Mouse (Mus musculus) heart, embryonic 15.5 days (tissue): ENCODE measurements around the gene Stx6. TPM values are rescaled to one million over a fixed set of nuclear protein-coding genes. Genes with fewer than 3 reads are reported as not detected.

Source experiments
- ATAC-seq: fragments of 200-750 bp; cut with Nextera tagmentation; replicated peaks from 2 replicates; pipeline ENCODE4 v1.8.0; 2017; ENCODE audit warnings: low read depth, moderate TSS enrichment; ENCODE audit not compliant: insufficient number of reproducible peaks, insufficient read depth, low FRiP score
- H3K27ac ChIP-seq: fragments of 300-500 bp; sonication (generic); 2 replicates; pipeline ENCODE4 v1.5.1; 2015; ENCODE audit warnings: mild to moderate bottlenecking, inconsistent platforms
- H3K27me3 ChIP-seq: fragments of 300-500 bp; sonication (generic); 2 replicates; pipeline ENCODE4 v1.6.1; 2015; ENCODE audit warnings: inconsistent platforms
- H3K36me3 ChIP-seq: fragments of 300-500 bp; sonication (generic); 2 replicates; pipeline ENCODE4 v1.6.1; 2015; ENCODE audit warnings: mild to moderate bottlenecking, inconsistent platforms
- H3K4me1 ChIP-seq: fragments of 300-500 bp; sonication (generic); replicated peaks from 2 replicates; pipeline ENCODE4 v1.6.1; 2015; ENCODE audit warnings: inconsistent platforms
- H3K4me2 ChIP-seq: fragments of 300-500 bp; sonication (generic); 2 replicates; pipeline ENCODE4 v1.6.1; 2015; ENCODE audit warnings: inconsistent platforms, mild to moderate bottlenecking, moderate library complexity
- H3K4me3 ChIP-seq: fragments of 300-500 bp; sonication (generic); 2 replicates; pipeline ENCODE4 v1.5.1; 2015; ENCODE audit warnings: mild to moderate bottlenecking, inconsistent platforms
- H3K9ac ChIP-seq: fragments of 300-500 bp; sonication (generic); 2 replicates; pipeline ENCODE4 v1.6.1; 2015; ENCODE audit warnings: mild to moderate bottlenecking, inconsistent platforms
- H3K9me3 ChIP-seq: fragments of 300-500 bp; sonication (generic); replicated peaks from 2 replicates; pipeline ENCODE4 v1.6.1; 2016; ENCODE audit warnings: inconsistent platforms
- WGBS: fragments of 180-500 bp; shearing (Covaris S2); methylation state at CpG from one replicate; pipeline ENCODE4 v1.1.7; 2015; ENCODE audit warnings: mixed read lengths; 5-methylcytosine and 5-hydroxymethylcytosine counted together
- polyA plus RNA-seq: library from polyadenylated mRNA; unstranded; fragments of >200 nt; fragmentation: Nextera tagmentation; extraction: Ambion mirVana; gene quantifications from 2 replicates; pipeline ENCODE4 v1.2.1, GENCODE M21; 2015

Gene Stx6
- polyA plus RNA-seq, 1 experiment from 2014 or later, result 47.7 TPM

DNA sequence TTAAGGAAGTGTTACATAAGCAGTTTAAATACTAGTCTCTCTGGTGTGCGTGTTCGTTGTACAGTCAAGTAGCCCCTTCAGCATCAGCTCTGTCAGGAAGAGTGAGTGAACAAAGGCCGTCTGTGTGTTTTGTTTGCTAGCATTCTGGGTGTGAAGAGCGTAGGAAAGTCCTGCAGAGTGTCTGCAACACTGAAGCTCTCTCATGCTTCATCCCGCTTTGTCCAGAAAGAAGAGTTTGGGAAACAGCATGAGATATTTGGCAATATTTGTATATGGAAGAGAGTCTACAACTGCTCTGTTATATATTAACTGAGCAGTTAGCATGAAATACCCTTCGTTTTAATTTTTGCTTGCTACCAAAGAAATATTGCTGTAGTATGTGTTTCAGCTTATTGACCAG lies 41.0 kb downstream of the Stx6 start:
- ATAC-seq, result no peak
- H3K36me3 ChIP-seq, result peaks cover 27% of the 10 kb centered on the region
- no peak overlapping the region for H3K4me2 ChIP-seq
- H3K4me3 ChIP-seq, result no peak overlapping the region
- WGBS, result 76% methylated on average over 6 of the region's 6 CpGs
- no peak overlapping the region for H3K27ac ChIP-seq
- peaks cover 19% of the 10 kb centered on the region for H3K4me1 ChIP-seq
- H3K9me3 ChIP-seq, result no peaks in the 10 kb centered on the region
- H3K27me3 ChIP-seq, result no peaks in the 10 kb centered on the region
- H3K9ac ChIP-seq, result no peak overlapping the region

DNA sequence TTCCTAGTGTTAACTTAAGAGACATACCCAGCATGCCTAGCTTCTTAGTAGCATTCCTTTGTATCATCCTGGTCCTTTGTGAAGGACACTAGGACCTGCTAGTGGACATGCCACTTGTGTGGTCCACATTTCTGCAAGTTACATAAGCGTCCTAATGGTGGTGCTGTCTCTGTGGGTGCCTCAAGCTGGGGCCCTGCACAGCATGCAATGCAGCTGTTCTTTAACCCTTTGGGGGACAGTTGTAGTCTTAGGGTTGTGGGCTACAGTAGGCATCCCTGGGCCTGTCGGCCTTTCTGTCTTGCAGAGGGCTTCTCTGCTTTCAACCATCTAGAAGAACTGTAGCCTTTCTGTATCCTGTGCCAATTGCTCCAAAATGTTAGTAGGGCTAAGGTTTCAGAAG lies 42.5 kb downstream of the Stx6 start:
- no peak overlapping the region; the same call in 1 of the 2 replicates for H3K27ac ChIP-seq
- no peaks in the 10 kb centered on the region for H3K9me3 ChIP-seq
- H3K27me3 ChIP-seq, result no peaks in the 10 kb centered on the region
- 56% methylated on average over 2 of the region's 2 CpGs for whole genome bisulfite sequencing
- no peak overlapping the region for H3K9ac ChIP-seq
- no peak overlapping the region for H3K4me3 ChIP-seq
- no peak for ATAC-seq
- no peak overlapping the region for H3K4me2 ChIP-seq
- peaks cover 34% of the 10 kb centered on the region for H3K4me1 ChIP-seq
- peaks cover 27% of the 10 kb centered on the region; the same call in 1 of the 2 replicates for H3K36me3 ChIP-seq

GRCm38 (mm10) chr1:155201373-155201879 lies 42.9 kb downstream of the Stx6 start:
- Histone ChIP-seq H3K9me3 (no peaks in the 10 kb centered on the region), H3K27ac (peak overlapping the region; percentile 35; the same call in 1 of the 2 replicates), H3K36me3 (peaks cover 27% of the 10 kb centered on the region; the same call in 1 of the 2 replicates), H3K4me2 (no peak overlapping the region), H3K4me1 (peaks cover 37% of the 10 kb centered on the region), H3K27me3 (no peaks in the 10 kb centered on the region), H3K4me3 (no peak overlapping the region), H3K9ac (no peak overlapping the region)
- 13% methylated on average over 4 of the region's 4 CpGs for WGBS
- ATAC-seq, result no peak

GRCm38 (mm10) chr1:155201914-155202313 lies 43.4 kb downstream of the Stx6 start:
- peaks cover 41% of the 10 kb centered on the region for H3K4me1 ChIP-seq
- no peaks in the 10 kb centered on the region for H3K9me3 ChIP-seq
- no peak overlapping the region for H3K4me3 ChIP-seq
- H3K27ac ChIP-seq, result peak overlapping the region; percentile 35; the same call in 1 of the 2 replicates
- H3K9ac ChIP-seq, result no peak overlapping the region
- no peak overlapping the region for H3K4me2 ChIP-seq
- H3K27me3 ChIP-seq, result no peaks in the 10 kb centered on the region
- H3K36me3 ChIP-seq, result peaks cover 27% of the 10 kb centered on the region; the same call in 1 of the 2 replicates
- no peak for ATAC-seq
- WGBS, result 69% methylated on average over 17 of the region's 17 CpGs

GRCm38 (mm10) chr1:155202472-155202871 lies 44.0 kb downstream of the Stx6 start:
- H3K9me3 ChIP-seq, result no peaks in the 10 kb centered on the region
- no peak for ATAC-seq
- peaks cover 41% of the 10 kb centered on the region for H3K4me1 ChIP-seq
- no peak overlapping the region for H3K4me3 ChIP-seq
- no peak overlapping the region for H3K4me2 ChIP-seq
- no peak overlapping the region for H3K27ac ChIP-seq
- WGBS, result 80% methylated on average over 5 of the region's 5 CpGs
- H3K9ac ChIP-seq, result no peak overlapping the region
- no peaks in the 10 kb centered on the region for H3K27me3 ChIP-seq
- H3K36me3 ChIP-seq, result peaks cover 24% of the 10 kb centered on the region; the same call in 1 of the 2 replicates

DNA sequence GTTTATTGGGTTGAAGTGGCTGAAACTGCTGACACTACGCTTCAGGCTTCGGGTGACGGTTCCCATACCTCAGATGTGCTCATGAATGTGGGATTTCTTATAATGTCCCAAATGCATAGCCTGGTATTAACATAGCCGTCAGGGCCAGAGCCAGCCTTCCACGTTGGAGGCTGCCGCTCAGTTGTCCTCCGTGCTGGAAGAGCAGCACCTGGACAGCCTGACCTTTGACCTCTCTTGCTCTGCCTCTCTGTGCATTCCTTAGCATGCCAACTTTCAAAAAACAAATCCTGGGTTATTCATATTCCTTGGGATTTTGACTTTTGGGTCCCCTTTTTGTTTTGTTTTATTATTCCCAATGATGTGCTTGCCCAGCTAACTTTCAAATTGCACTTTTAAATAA lies 44.6 kb downstream of the Stx6 start:
- Histone ChIP-seq H3K36me3 (peaks cover 24% of the 10 kb centered on the region; the same call in 1 of the 2 replicates), H3K9me3 (no peaks in the 10 kb centered on the region), H3K27ac (no peak overlapping the region), H3K4me3 (no peak overlapping the region), H3K4me2 (no peak overlapping the region), H3K4me1 (peaks cover 41% of the 10 kb centered on the region), H3K9ac (no peak overlapping the region), H3K27me3 (no peaks in the 10 kb centered on the region)
- 84% methylated on average over 7 of the region's 7 CpGs for WGBS
- ATAC-seq, result no peak

- peaks cover 21% of the 10 kb centered on the region; the same call in 1 of the 2 replicates for H3K36me3 ChIP-seq
- 94% methylated on average over 12 of the region's 12 CpGs for WGBS
Observed at GRCm38 (mm10) chr1:155203954-155204353, 45.4 kb downstream of the Stx6 start.

DNA sequence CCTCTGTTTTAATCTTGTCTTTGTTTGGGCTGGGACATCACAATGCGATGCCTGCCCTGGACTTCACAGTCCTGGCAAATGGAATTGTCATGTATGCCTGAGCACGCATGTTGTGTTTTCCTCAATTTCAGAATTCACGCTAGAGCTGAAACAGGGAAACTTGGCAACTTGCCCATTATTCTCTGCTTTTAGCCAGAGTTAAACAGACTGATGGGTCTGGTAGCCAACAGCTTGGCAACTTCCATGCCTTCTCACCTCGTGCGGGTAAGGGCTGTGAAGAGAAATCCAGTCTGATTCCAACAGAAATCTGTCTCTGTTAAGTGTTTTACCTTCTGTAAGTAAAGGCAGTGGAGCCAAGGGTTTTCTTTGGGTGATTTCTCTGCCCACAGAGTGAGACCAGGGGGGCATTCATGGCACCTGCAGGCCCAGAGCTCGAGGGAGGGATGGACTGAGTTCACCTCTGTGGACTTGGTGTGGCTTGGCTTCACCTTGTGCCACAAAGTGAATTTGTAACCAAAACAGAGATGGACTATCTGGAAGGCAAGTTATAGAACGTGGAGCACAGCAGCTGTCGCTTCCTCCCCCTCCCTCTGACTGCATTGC lies 46.1 kb downstream of the Stx6 start:
- WGBS, result 55% methylated on average over 8 of the region's 8 CpGs
- H3K27ac ChIP-seq, result no peak overlapping the region
- no peak overlapping the region for H3K9ac ChIP-seq
- H3K4me3 ChIP-seq, result no peak overlapping the region
- H3K27me3 ChIP-seq, result no peaks in the 10 kb centered on the region
- H3K4me1 ChIP-seq, result peaks cover 41% of the 10 kb centered on the region
- no peak overlapping the region for H3K4me2 ChIP-seq
- H3K9me3 ChIP-seq, result no peaks in the 10 kb centered on the region
- ATAC-seq, result no peak
- H3K36me3 ChIP-seq, result peaks cover 21% of the 10 kb centered on the region; the same call in 1 of the 2 replicates

More at GRCm38 (mm10) chr1:155203954-155204353, 45.4 kb downstream of the Stx6 start:
- H3K9ac ChIP-seq, result no peak overlapping the region
- no peaks in the 10 kb centered on the region for H3K9me3 ChIP-seq
- H3K27ac ChIP-seq, result no peak overlapping the region
- no peak overlapping the region for H3K4me2 ChIP-seq
- no peak for ATAC-seq
- no peak overlapping the region for H3K4me3 ChIP-seq
- peaks cover 41% of the 10 kb centered on the region for H3K4me1 ChIP-seq
- no peaks in the 10 kb centered on the region for H3K27me3 ChIP-seq

DNA sequence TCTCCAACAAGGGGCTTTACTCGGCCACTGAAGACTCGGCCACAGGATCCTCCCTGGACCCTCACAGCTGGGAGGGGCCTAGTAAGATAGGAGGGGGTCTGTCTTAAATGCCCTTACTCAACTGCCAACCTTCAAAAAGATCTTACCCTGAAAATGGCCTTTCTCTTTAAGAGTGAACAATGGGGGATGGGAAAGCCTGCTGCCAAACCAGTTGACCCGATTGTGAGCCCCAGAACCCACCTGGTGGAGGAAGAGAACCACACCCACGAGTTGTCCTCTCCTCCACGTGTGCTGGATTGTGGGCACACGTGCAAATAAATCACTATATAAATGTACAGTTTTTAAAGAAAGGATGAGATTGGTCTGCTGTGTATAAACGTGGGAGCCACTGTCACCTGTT lies 46.8 kb downstream of the Stx6 start:
- H3K4me2 ChIP-seq, result 0 out of 2 replicates have a peak overlapping the region, but pooled peaks have one; percentile 38

DNA sequence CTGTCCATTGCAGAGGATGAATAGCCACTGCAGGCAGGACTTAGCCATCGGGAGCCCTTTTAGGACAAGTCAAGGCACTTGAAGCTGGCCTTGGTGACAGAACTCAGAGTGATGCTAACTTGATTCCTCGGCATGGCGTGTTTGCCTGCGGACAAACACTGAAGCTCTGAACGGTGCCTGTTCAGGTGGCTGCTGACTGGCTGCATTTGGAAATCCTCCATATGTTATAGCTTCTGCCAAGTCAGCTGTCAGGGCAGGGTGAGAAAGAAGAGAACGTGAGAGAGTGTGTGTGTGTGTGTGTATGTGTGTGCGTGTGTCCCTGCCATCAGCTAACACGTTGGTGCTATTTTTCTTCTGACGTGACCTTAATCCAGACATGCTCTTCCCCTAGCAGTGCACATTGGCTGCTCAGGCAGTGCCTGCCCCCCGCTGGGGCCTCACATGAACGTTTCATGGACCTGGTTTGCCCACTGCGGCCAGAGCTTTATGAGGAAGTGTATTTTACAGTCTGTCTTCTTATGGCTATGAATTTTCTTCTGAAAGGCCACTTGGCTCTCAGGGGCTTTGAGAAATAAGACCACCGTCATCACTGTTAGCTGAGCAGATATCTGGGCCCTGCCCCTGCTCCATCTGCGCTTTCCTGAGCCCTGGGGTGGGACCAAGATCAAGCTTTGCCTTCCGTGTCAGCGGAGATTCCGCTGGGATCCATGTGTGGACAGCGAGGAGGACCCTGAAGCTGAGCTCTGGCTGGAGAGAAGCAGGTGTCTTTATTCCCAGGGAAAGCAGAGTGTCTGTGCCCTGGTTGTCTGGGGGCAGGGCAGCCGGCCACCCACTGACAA lies 47.5 kb downstream of the Stx6 start:
- H3K27ac ChIP-seq, result peak overlapping the region; percentile 84
- peak overlapping the region; percentile 28; the same call in 1 of the 2 replicates for H3K9ac ChIP-seq
- H3K4me3 ChIP-seq, result no peak overlapping the region
- peak; percentile 75 for ATAC-seq
- H3K36me3 ChIP-seq, result peaks cover 13% of the 10 kb centered on the region; the same call in 1 of the 2 replicates
- H3K4me1 ChIP-seq, result peaks cover 52% of the 10 kb centered on the region
- no peaks in the 10 kb centered on the region for H3K9me3 ChIP-seq
- peak overlapping the region; percentile 38 for H3K4me2 ChIP-seq
- 44% methylated on average over 19 of the region's 19 CpGs for WGBS
- no peaks in the 10 kb centered on the region for H3K27me3 ChIP-seq

More for the DNA sequence above, 46.8 kb downstream of the Stx6 start:
- 52% methylated on average over 7 of the region's 7 CpGs for WGBS
- Histone ChIP-seq H3K4me1 (peaks cover 48% of the 10 kb centered on the region), H3K4me3 (no peak overlapping the region), H3K27me3 (no peaks in the 10 kb centered on the region), H3K36me3 (peaks cover 18% of the 10 kb centered on the region; the same call in 1 of the 2 replicates), H3K9me3 (no peaks in the 10 kb centered on the region), H3K27ac (peak overlapping the region; percentile 84), H3K9ac (no peak overlapping the region)
- ATAC-seq, result no peak

GRCm38 (mm10) chr1:155207859-155208258 lies 49.3 kb downstream of the Stx6 start:
- WGBS, result 76% methylated on average over 3 of the region's 3 CpGs
- Histone ChIP-seq H3K4me3 (no peak overlapping the region), H3K4me1 (peaks cover 60% of the 10 kb centered on the region), H3K9ac (no peak overlapping the region), H3K36me3 (peaks cover 8% of the 10 kb centered on the region; the same call in 1 of the 2 replicates), H3K9me3 (no peaks in the 10 kb centered on the region), H3K27me3 (no peaks in the 10 kb centered on the region), H3K4me2 (no peak overlapping the region), H3K27ac (no peak overlapping the region)
- ATAC-seq, result no peak
